Mouse (Mus musculus): ENCODE data around the gene 1700019N19Rik. TPM values are rescaled to one million over a fixed set of nuclear protein-coding genes. Genes with fewer than 3 reads are reported as not detected.

The 1700019N19Rik gene
- 0.02 TPM in 1 of 2 replicates, not detected in the other for polyA plus RNA-seq (2012; rRNA removed)

DNA sequence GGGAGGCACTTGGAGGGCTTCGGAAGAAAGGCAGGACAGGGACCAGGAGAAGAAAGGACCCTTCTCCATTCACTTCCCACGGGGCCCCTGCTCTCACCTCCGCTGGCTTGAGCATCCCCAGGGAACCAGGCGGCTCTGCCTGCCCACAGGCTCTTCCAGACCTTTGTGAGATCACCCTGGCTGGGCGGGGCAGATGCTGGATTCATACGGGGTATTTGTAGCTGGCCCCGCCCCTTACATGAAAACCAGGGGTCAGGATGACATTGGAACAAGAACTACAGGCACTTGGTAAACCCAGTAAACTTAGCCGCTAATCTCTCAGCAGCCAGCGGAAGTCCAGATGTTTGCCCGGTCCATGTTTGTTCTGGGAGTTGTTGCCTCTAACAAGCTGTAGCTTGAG lies at the start of gene 1700019N19Rik:
Gene 1700019N19Rik, minus strand, starts transcription at position 178 of the 400 bp plus-strand sequence.

DNA sequence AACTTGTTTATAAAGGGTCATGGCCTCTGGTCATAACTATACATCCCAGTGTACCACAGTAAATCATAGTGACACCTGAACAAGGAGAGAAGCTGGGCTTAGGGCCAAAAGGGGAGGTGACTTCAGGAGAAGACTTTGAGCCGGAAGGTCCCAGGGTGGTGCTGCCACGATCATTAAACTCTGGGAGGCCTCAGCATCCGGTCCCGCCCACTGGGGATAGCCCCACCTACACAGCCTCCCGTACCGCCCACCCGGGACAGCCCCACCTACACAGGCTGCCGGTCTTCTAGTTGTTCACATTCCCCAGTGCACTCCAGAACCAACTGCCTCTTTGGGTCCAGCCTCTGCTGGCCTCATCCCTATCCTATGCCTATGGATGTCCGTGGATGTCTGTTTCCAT lies 34.8 kb downstream of the 1700019N19Rik start, which contains the start of gene Pnliprp2:
Gene Pnliprp2, plus strand, starts transcription at position 297 of the 400 bp plus-strand sequence.

Other genes with a start within 250 kb of the 1700019N19Rik start
- gene Pnlip, start 142.0 kb downstream of the 1700019N19Rik start, polyA plus RNA-seq (2012; rRNA removed), result not detected in 2 replicates
- gene Pnliprp1, start 65.6 kb downstream of the 1700019N19Rik start, polyA plus RNA-seq (2012; rRNA removed), result 8.9 and 12.8 TPM in 2 replicates
- gene Pnliprp2, start 34.7 kb downstream of the 1700019N19Rik start, polyA plus RNA-seq (2012; rRNA removed), result 0.19 and 0.22 TPM in 2 replicates
- gene Eno4, start 149.0 kb upstream of the 1700019N19Rik start, polyA plus RNA-seq (2012; rRNA removed), result 0.01 TPM in 2 replicates
- 0.45 and 0.47 TPM in 2 replicates for gene Hspa12a, start 149.2 kb upstream of the 1700019N19Rik start, polyA plus RNA-seq (2012; rRNA removed)

All from liver, embryonic 18 days (tissue).